Mouse (Mus musculus) adrenal gland, postnatal 14 days (tissue): Measurements from ENCODE around the gene Trub1. TPM values are rescaled to one million over a fixed set of nuclear protein-coding genes. Genes with fewer than 3 reads are reported as not detected.

Source experiments
- DNase-seq: peaks from one replicate; pipeline ENCODE4 v3.0.0; 2021; ENCODE audit warnings: mixed read lengths
- total RNA-seq: library from RNA; stranded (reverse); gene quantifications from 2 replicates; pipeline ENCODE4 v1.2.3, GENCODE M21; 2021

Gene Trub1
- total RNA-seq, 1 experiment from 2014 or later, result 15.8 TPM

DNA sequence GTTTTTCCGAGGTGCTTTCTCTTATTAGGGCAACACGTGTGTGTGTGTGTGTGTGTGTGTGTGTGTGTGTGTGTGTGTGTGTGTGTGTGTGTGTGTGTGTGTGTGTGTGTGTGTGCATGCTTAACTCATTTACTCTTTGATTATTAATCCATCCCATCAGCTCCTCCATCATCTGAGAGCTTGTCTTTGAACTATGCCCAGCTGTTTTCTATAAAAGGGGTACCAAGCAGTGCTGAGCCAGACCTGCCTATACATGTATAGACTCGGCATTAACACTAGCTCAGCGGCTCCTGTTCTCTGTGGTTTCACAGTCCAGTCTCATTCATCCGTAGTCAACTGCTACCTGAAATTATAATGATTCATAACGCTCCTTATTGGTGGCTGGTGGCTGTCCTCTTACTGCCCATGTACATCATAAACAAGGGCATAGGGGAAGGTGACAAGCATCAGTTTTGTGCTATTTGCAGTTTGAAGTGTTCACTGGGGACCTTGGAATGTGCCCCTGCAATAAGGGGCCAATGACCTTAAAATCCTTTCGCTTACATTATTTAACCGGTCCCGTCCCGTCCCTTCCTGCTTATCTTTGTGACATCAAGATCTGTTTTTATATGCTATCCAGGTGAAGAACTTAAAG, 45.5 kb downstream of the Trub1 start:
- DNase-seq, result no peak

DNA sequence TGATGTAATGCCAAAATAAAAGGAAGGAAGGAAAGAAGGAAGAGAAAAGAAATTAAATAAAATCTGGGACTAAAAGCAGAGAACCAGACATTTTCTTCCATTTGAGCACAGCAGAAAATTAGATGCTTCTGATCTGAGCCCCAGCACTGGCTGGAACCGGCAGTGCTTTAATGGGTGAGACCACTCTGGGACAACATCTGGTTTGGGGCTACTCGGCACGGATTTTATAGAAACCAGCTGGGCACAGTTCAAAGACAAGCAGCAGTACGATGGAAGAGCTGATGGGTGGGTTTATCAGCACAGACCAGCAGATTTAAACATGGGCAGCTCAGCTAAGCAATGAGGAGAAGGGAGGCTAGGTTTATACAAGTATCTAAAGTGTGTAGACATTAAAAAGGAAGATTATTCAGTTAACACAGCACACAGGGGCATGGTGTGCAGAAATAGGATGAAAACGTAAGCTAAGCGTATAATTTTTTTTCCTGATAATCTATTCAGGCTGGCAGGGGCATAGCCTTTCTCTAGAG, 46.2 kb downstream of the Trub1 start:
- DNase-seq, result no peak

DNA sequence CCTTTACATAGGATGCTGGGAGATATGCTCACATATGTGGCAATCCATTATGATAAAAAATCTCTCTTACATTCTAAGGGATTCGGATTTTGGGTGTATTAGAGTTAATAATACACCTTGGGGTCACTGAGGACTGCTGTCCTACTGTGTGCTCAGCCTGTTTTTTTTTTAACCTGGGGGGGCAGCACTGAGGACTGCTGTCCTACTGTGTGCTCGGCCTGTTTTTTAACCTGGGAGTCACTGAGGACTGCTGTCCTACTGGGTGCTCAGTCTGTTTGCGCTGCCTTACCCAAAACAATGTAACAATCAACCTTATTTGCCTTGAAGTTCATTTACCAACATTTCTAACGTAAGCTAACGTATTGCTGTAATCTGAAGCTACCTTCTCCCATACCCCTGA, 47.5 kb downstream of the Trub1 start:
- no peak for DNase-seq

GRCm38 (mm10) chr19:57503144-57503543, 50.4 kb downstream of the Trub1 start:
- DNase-seq, result no peak

DNA sequence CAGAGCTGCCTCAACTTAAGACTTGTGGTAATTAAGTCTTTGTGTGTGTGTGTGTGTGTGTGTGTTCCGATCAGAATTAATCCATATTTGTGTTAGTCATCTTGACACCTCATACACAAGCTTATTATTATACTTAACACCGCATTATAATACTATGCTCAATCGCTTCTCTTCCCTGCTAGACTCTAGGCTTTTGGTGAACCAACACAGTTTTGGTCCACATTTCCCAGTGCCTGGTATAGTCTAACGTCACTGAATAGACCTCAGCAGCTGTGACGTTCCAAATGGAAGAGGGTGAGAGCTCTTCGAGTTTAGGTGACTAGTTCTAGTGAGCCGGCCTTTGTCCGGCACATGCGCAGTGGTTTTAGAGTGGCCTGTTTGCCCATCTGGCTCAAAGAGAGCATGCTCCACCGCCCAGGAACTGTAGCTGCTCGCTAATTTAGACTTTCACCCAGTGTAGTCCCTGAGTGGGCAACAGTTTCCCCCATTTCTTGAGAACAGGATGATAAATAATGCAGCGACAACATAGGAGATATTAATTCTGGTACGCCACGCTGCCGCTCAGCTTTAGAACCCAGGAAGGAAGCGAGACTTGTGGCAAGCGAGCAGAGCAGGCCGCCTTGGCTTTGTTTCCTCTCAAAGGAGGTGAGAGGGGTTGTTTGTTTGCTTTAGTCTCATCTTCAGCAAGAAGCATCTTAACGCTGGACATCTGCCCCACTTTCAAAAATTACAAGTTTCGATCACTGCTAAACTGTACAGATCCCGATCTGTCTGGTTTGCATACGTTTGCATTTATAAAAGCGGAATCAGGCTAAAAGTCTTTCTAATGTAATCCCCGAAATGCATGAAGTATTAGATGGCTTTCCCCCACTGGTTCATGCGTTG, 52.6 kb downstream of the Trub1 start:
- DNase-seq, result no peak

GRCm38 (mm10) chr19:57506591-57506990, 53.9 kb downstream of the Trub1 start:
- no peak for DNase-seq

GRCm38 (mm10) chr19:57508261-57508788, 55.6 kb downstream of the Trub1 start:
- no peak for DNase-seq

DNA sequence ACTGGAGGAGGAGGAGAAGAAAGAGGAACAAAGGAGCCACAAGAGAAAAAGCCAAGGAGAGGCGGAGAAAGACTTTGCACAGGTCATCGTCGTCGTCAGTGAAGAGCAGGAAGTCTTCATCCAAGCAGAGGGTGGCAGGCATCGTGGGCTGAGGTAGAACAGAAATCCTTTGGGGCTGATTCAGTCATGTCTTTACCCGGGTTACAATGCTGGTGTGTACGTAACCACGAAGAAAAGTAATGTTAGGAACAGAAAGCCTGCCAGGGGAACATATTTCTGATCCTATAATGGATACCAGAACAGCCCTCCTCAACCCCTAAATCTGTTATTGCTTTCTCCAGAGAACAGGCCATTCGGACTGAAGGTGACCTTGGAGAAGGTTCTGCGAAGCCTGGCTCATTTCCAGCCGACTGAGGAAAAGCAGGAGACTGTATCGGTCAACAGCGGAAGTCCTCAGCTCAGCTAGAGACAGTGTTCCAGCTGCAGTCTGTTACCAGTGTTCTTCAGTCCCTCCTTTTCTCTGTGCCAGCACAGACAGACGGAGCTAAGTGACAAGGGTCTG, 57.1 kb downstream of the Trub1 start:
- peak; percentile 74 for DNase-seq

DNA sequence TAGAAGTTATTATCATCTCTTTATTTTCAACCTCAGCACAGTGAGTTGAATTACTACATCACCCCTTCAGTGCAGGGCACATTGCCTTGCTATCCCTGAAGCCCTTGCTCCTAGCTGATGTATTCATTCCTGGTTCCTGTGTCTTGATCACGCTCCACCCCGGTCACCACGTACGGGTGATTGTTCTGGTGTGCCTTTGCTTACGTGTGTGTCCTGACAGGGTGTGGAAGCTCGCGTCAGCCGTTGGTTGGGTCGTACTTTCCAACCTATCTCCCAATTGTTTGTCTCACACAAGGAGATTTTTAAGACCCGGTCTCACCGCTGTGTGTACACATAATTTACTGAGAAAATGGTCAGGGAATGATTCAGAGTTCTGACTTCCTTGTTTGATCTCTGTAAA, 58.1 kb downstream of the Trub1 start:
- DNase-seq, result no peak

- DNase-seq, result no peak
Observed at GRCm38 (mm10) chr19:57513123-57513522, 60.4 kb downstream of the Trub1 start.

GRCm38 (mm10) chr19:57521721-57522120, 69.0 kb downstream of the Trub1 start:
- DNase-seq, result peak; percentile 17

GRCm38 (mm10) chr19:57523363-57523762, 70.7 kb downstream of the Trub1 start:
- DNase-seq, result peak; percentile 9

DNA sequence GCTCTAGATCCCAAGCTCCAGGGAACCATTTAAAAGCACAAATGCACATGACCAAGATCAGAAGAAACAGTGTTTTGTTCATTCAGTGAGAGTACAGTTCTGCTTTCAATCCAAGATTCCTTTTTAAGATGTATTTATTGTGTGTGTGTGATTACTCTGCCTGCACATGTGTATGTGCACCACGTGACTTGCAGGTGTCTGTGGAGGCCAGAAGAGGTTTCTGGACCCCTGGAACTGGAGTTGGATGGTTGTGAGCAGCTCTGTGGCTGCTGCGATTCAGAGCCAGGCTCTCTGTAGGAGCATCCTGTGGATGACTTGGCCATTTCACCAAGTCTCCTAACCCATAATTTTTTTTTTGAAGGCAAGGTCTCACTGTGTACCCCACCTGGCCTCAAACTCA, 73.0 kb downstream of the Trub1 start:
- no peak for DNase-seq

DNA sequence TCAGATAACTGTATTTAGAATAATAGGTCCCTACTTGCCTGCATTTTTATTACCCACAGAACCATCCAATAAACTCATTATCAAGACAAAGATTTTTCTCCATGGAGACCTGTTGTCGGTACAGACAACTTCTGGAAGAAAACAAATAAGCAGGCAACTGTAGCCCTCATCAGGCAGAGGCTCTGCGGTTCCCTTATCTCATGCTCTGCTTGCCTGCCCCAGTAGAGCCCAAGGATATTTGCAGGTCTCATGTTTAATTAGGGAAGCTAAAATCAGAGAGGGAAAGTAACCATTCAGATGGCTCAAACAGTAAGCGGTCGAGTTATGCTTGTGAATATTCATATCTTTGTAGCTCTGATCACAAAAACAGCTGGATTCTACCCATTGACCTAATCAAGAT, 77.5 kb downstream of the Trub1 start:
- DNase-seq, result no peak

GRCm38 (mm10) chr19:57534262-57534661, 81.5 kb downstream of the Trub1 start:
- DNase-seq, result no peak

GRCm38 (mm10) chr19:57536512-57536911, 83.8 kb downstream of the Trub1 start:
- no peak for DNase-seq

GRCm38 (mm10) chr19:57537510-57538182, 84.9 kb downstream of the Trub1 start:
- no peak for DNase-seq

GRCm38 (mm10) chr19:57540118-57540517, 87.4 kb downstream of the Trub1 start:
- DNase-seq, result no peak
